Mouse (Mus musculus) hindbrain, embryonic 15.5 days (tissue): ENCODE measurements at regions not wholly inside any gene's neighbourhood (a gene's known extent, or its start where the extent isn't known, plus 50 kb on each side); places are given as distances from the start of the nearest gene placed in this dataset.

Source experiments
- ATAC-seq: fragments of 200-750 bp; cut with Nextera tagmentation; 2 replicates; pipeline ENCODE4 v1.8.0; 2017; ENCODE audit warnings: low read depth, moderate number of reproducible peaks, moderate TSS enrichment; ENCODE audit not compliant: low FRiP score
- H3K27ac ChIP-seq: fragments of 300-500 bp; sonication (generic); replicated peaks from 2 replicates; pipeline ENCODE4 v1.5.1; 2015; ENCODE audit warnings: mild to moderate bottlenecking, inconsistent platforms
- H3K27me3 ChIP-seq: fragments of 300-500 bp; sonication (generic); 2 replicates; pipeline ENCODE4 v1.6.1; 2015; ENCODE audit warnings: control low read depth, inconsistent platforms
- H3K36me3 ChIP-seq: fragments of 300-500 bp; sonication (generic); 2 replicates; pipeline ENCODE4 v1.6.1; 2015; ENCODE audit warnings: control low read depth, inconsistent platforms
- H3K4me1 ChIP-seq: fragments of 300-500 bp; sonication (generic); replicated peaks from 2 replicates; pipeline ENCODE4 v1.6.1; 2015; ENCODE audit warnings: control low read depth, inconsistent platforms
- H3K4me2 ChIP-seq: fragments of 300-500 bp; sonication (generic); 2 replicates; pipeline ENCODE4 v1.6.1; 2015; ENCODE audit warnings: moderate library complexity, mild to moderate bottlenecking, inconsistent platforms
- H3K4me3 ChIP-seq: fragments of 300-500 bp; sonication (generic); 2 replicates; pipeline ENCODE4 v1.5.1; 2015; ENCODE audit warnings: mild to moderate bottlenecking, inconsistent platforms
- H3K9ac ChIP-seq: fragments of 300-500 bp; sonication (generic); 2 replicates; pipeline ENCODE4 v1.6.1; 2015; ENCODE audit warnings: inconsistent platforms
- H3K9me3 ChIP-seq: fragments of 300-500 bp; sonication (generic); 2 replicates; pipeline ENCODE4 v1.6.1; 2016; ENCODE audit warnings: control low read depth, inconsistent platforms
- WGBS: fragments of 180-500 bp; shearing (Covaris S2); methylation state at CpG from one replicate; pipeline ENCODE4 v1.1.7; 2015; 5-methylcytosine and 5-hydroxymethylcytosine counted together

DNA sequence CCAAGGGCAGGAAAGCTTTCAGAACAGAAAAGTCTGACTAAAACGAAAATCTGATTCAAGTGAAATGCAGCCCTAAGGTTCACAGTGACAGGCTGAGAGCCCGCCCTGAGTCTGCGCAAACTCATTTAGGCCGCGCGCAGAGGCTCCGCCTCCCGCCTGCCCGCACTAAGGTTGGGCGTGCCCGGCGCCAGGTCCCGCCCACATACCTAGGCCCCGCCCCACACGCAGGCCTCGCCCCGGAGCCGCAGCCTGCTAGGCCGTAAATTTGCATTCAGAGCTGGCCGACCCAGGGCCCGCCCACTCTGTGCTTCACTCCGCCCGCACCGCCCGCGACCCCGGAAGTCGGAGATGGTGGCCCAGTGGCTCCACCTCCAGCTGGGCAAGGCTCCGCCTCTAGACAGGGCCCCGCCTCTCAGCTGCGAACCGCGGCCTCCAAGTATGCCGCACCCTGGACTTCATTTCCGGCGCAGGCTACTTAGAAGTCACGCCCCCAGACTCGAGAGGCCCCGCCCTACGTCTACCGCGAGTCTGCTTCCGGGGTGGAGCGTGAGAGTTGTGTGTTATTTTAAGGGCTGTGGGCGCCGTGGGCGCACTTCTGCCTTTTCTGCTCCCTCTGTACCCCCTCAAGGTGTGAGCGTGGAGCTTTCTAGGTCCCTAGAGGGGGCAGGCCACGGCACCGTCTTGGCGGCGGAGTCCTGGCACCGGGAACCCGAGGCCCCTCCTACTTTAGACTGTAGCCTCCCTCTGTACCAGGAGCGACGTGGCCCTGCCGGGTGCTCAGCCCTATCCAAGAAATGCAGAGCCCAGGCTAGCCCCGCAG, 52.3 kb upstream of the Wnt7b start:
- H3K9me3 ChIP-seq = no peaks in the 10 kb centered on the region
- peak overlapping the region; percentile 72 for H3K4me2 ChIP-seq
- peak overlapping the region; percentile 78 for H3K27ac ChIP-seq
- peak overlapping the region; percentile 47 for H3K4me3 ChIP-seq
- peaks cover 12% of the 10 kb centered on the region for H3K4me1 ChIP-seq
- H3K27me3 ChIP-seq = no peaks in the 10 kb centered on the region
- ATAC-seq = peak; percentile 98
- H3K36me3 ChIP-seq = no peaks in the 10 kb centered on the region
- 0% methylated on average over 58 of the region's 58 CpGs for WGBS
- peak overlapping the region; percentile 52 for H3K9ac ChIP-seq

DNA sequence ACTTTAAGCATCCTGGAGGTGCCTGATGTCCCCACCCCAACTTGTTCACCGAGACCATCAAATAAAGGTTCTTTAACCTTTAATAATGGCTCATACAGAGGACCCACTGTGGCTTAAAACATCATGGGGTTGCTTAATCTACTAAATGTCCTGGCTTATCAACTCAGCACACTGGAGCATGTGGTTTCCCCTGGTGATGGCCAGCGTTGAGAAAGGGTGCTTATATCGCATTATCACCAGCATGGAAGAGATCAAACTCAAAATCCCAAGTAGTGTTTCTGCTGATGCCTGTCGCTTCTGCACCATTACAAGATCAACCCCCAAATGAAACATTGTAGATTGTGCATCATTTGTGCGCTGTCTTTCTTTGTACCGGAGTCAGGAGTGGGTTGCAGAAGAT, 53.2 kb upstream of the Wnt7b start:
- Histone ChIP-seq H3K27me3 (peaks cover under 1% of the 10 kb centered on the region; the same call in 1 of the 2 replicates), H3K9ac (no peak overlapping the region), H3K27ac (0 out of 2 replicates have a peak overlapping the region, but pooled peaks have one; percentile 78), H3K4me1 (peaks cover 12% of the 10 kb centered on the region), H3K4me2 (peak overlapping the region; percentile 72), H3K36me3 (no peaks in the 10 kb centered on the region), H3K9me3 (no peaks in the 10 kb centered on the region), H3K4me3 (peak overlapping the region; percentile 47)
- ATAC-seq = no peak
- 94% methylated on average over 6 of the region's 6 CpGs for WGBS

DNA sequence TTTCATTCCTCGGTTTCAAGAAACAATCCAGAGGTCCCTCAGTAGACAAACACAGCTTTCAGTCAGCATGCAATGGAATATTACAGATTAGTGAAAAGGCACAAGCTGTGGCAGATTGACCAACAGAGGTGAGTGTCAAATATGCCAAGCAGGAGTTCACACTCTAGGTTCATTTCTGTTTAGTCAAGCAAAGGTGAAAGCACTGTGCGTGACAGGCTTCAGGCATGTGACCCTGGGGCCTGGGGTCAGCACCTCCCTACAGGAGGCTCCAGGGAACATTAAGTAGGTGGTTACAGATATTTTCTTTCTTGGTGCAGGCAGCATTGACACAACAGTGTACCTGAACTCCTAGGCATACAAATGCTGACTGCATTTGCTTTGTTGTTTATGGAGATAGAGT, 57.3 kb upstream of the Wnt7b start:
- no peak for ATAC-seq
- Histone ChIP-seq H3K4me1 (peaks cover 6% of the 10 kb centered on the region; the same call in 1 of the 2 replicates), H3K4me3 (no peak overlapping the region), H3K27me3 (peaks cover 14% of the 10 kb centered on the region), H3K9ac (no peak overlapping the region), H3K4me2 (no peak overlapping the region), H3K36me3 (no peaks in the 10 kb centered on the region), H3K27ac (no peak overlapping the region), H3K9me3 (no peaks in the 10 kb centered on the region)
- WGBS = 89% methylated on average over 2 of the region's 2 CpGs

DNA sequence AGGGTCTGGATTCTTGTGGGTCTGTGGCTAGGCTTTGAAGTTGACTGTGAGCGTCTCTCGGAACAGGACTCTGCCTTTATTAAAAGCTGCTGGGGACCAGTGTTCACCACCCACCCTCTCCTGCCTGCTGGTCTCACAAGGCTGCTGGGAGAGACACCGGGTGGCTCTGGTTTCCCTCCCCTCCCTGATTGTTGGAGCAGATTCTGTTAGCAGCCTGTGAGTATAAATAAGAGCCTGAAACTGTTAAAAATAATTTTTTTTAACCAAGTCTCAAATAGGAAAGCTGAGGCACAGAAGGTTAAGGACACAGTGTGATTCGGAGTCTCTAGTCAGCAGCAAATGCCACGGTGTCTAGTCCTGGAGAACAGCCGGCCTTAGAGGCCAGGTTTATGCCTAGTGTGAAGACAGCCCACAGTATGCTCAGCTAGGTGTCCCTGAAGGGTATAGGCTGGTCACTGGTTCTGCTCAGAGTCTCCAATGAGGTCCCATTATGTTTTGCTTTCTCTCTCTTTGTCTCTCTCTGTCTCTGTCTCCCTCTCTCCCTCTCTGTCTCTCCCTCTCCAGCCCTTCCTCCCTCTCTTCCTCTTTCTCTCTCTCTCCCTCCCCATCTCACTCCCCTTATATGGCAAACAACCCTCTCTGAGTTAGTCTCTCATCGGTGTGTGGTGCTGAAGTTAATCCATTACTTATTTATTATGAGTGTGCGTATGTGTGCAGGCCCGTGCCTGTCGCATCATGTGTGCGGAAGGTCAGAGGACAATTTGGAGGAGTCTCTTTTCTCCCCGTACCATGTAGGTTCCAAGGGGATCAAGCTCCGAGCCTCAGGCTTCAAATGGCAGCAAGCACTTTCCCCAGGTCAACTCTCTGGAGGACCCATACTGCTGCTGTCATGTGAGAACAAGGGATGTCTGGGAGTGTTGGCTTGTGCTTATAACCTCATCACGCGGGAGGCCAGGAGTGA, 59.1 kb upstream of the Wnt7b start:
- ATAC-seq = no peak
- no peak overlapping the region for H3K4me2 ChIP-seq
- 74% methylated on average over 15 of the region's 15 CpGs for WGBS
- no peak overlapping the region for H3K4me3 ChIP-seq
- H3K9ac ChIP-seq = no peak overlapping the region
- H3K27me3 ChIP-seq = peaks cover 20% of the 10 kb centered on the region
- no peaks in the 10 kb centered on the region for H3K9me3 ChIP-seq
- H3K36me3 ChIP-seq = no peaks in the 10 kb centered on the region
- peaks cover 12% of the 10 kb centered on the region for H3K4me1 ChIP-seq
- H3K27ac ChIP-seq = no peak overlapping the region

DNA sequence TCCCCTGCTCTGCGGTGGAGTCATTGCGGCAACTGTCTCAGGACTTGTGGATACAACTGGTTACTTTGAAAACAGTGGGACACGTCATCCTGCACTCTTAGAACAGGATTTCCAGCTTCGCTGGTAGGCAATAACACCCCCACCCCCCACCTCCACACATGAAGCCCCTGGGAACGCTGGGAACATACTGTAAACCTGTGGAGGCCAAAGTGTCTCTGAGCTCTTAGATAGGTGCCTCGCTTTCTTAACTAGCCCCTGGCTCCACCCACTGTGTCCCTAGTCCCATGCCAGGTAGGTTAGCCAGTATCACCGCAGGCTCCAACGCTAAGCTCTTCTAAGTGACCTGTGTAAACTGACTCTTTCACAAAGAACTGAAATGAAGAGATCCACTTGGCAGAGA, 63.1 kb upstream of the Wnt7b start:
- WGBS = 49% methylated on average over 8 of the region's 8 CpGs
- no peaks in the 10 kb centered on the region for H3K36me3 ChIP-seq
- peak overlapping the region; percentile 27; the same call in 1 of the 2 replicates for H3K9ac ChIP-seq
- peak overlapping the region; percentile 36; the same call in 1 of the 2 replicates for H3K4me3 ChIP-seq
- peaks cover 23% of the 10 kb centered on the region for H3K27me3 ChIP-seq
- H3K4me1 ChIP-seq = peaks cover 21% of the 10 kb centered on the region
- H3K9me3 ChIP-seq = no peaks in the 10 kb centered on the region
- H3K27ac ChIP-seq = peak overlapping the region; percentile 78
- peak overlapping the region; percentile 61 for H3K4me2 ChIP-seq
- ATAC-seq = no peak

DNA sequence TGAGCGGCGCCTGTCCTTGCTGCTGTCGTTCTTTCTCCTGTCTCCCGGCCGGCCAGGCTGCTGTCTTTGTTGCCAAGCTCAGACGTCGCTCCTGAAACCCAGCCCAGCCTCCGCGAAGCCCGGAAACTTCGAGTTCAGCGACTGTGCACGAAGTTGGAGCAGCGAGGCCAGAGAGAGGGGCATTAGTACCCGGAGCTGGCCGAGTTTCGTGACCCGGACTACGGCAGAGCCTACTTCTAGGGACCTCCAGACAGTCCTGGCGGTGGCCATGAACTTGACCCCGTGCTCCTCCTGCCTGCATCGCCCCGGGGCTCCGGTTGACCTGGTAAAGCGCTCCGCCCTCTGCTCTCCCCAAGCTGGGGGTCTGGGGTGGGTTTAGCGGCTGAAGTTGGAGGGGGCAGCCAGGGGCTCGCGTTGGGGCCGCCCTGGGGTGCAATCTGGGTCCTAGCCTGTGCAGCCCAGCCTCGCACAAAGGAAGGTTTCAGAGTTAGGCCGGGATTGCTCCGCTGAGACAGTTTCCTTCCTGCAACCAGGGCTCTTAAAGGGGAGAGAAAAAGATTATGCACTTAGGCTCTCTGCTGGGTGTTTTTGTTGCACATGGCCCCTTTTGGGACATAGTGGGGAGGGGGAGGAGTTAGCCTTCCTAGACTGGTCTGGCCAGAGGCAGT, 63.8 kb upstream of the Wnt7b start:
- Histone ChIP-seq H3K27ac (peak overlapping the region; percentile 78), H3K4me3 (peak overlapping the region; percentile 36), H3K27me3 (peaks cover 18% of the 10 kb centered on the region), H3K4me2 (peak overlapping the region; percentile 61), H3K9ac (peak overlapping the region; percentile 27), H3K36me3 (no peaks in the 10 kb centered on the region), H3K9me3 (no peaks in the 10 kb centered on the region), H3K4me1 (peaks cover 21% of the 10 kb centered on the region)
- 3% methylated on average over 33 of the region's 33 CpGs for WGBS
- peak; percentile 49; the same call in 1 of the 2 replicates for ATAC-seq

DNA sequence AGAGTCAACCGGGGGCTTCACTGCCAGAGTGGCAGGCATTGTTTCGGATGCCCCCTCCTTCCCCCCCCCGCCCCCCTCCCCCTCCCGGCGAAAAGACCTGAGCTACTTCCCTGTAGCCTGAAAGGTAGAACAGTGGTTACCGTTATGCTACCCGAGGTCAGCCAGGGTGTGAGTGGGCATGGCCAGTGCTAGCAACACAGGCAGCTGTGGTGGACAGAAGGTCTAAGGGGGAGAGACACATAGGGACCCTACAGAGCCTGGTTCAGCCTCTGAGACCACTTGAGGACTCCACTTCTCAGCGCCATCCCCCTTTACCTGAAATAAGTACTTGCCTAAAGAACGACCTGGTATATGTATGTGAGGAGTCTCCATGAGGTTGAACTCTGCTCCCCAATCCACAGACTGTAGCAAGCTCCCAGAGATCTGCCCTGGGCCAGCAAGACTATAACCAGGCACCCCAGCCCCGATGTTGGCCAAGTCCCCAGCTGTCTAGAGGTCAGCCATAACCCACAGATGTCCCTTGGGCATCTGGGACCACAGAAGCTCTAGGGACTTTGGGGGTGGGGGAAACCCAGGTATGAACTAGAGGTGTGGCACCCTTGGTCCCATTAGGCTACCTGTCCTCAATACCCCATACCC, 64.5 kb upstream of the Wnt7b start:
- peak overlapping the region; percentile 78 for H3K27ac ChIP-seq
- 33% methylated on average over 9 of the region's 10 CpGs for WGBS
- ATAC-seq = peak; percentile 32; the same call in 1 of the 2 replicates

DNA sequence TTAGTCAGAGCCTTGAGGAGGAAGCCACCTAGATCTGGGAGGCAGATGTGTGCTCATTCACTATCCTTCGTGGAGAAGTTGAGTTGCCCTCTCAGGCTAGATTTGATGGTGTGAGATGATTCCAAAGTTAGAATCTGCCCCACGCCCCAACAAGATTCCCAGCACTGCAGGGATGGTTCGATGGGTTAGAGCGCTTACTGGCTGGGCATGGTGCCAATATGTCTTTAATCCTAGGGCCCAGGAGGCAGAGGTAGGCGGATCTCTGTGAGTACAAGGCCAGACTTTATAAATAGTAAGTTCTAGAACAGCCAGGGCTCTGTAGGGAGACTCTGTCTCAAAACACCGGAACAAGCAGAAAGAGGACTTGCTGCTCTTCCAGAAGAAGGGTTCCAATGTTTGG, 65.3 kb upstream of the Wnt7b start:
- ATAC-seq = no peak
- H3K27ac ChIP-seq = no peak overlapping the region

More for the DNA sequence above, 64.5 kb upstream of the Wnt7b start:
- peak overlapping the region; percentile 61 for H3K4me2 ChIP-seq
- H3K36me3 ChIP-seq = no peaks in the 10 kb centered on the region
- peaks cover 26% of the 10 kb centered on the region for H3K4me1 ChIP-seq
- peak overlapping the region; percentile 36 for H3K4me3 ChIP-seq
- H3K9ac ChIP-seq = peak overlapping the region; percentile 27
- no peaks in the 10 kb centered on the region for H3K9me3 ChIP-seq
- H3K27me3 ChIP-seq = peaks cover 18% of the 10 kb centered on the region

DNA sequence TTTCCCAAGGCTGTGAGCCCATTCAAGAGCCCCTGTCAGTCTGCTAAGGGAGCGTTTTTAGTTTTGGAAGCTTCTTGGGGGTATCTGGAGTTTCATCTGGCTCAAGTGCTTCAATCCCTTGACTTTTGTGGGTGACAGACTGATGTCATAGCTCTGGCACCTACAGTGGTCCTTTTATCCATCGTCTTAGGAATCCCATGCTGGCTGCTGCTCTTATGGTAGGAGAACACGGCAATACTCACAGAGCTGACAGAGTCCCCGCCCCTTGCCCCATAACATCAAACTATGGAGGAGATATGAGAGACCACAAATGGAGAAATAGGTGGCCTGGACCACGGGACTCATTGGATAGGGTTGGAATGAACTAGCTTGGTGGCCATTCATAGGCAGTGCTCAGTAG, 68.0 kb upstream of the Wnt7b start:
- Histone ChIP-seq H3K4me2 (no peak overlapping the region), H3K4me3 (no peak overlapping the region), H3K27me3 (peaks cover 6% of the 10 kb centered on the region; the same call in 1 of the 2 replicates), H3K9ac (no peak overlapping the region), H3K9me3 (no peaks in the 10 kb centered on the region), H3K4me1 (peaks cover 58% of the 10 kb centered on the region), H3K36me3 (no peaks in the 10 kb centered on the region), H3K27ac (no peak overlapping the region)
- 84% methylated on average over 5 of the region's 5 CpGs for WGBS
- ATAC-seq = no peak

More for the DNA sequence above, 65.3 kb upstream of the Wnt7b start:
- Histone ChIP-seq H3K36me3 (no peaks in the 10 kb centered on the region), H3K27me3 (peaks cover 18% of the 10 kb centered on the region), H3K9ac (no peak overlapping the region), H3K9me3 (no peaks in the 10 kb centered on the region), H3K4me2 (no peak overlapping the region), H3K4me3 (no peak overlapping the region), H3K4me1 (peaks cover 34% of the 10 kb centered on the region)
- WGBS = 62% methylated on average over 6 of the region's 6 CpGs

DNA sequence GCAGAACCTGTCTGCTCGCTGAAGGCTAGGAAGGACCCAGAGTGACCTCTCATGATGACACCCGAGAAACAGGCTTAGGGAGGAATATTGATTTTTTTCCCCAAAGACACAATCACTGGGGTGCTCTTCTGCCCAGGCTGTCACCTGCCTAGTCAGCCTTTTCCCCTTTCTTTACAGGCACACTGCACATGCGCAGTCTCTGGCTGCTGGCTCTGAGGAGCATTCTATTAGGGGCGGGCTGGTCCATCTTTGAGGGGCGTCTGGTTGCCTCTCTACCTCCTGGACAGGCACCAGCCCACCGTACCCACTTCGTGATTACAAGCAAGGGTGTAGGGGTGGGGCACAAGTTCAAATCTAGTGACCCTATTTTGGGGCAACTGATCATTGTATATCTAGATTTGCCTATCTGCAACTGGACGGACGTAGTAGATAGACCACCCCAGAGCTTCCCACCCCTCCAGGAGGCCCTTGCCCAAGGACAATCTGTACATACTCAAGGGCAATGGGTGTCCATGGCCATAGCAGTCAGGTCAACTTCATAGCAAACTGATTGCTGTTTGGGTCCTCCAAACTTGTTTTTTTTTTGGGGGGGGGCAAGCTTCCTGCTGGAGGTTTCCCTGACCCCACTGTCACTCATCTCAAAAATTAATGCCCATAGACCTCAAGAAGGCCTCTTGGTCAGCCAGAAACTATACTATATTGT, 69.6 kb upstream of the Wnt7b start:
- Histone ChIP-seq H3K9me3 (no peaks in the 10 kb centered on the region), H3K27me3 (peaks cover 4% of the 10 kb centered on the region; the same call in 1 of the 2 replicates), H3K4me1 (peaks cover 58% of the 10 kb centered on the region), H3K36me3 (no peaks in the 10 kb centered on the region), H3K27ac (peak overlapping the region; percentile 99), H3K9ac (no peak overlapping the region), H3K4me3 (no peak overlapping the region), H3K4me2 (0 out of 2 replicates have a peak overlapping the region, but pooled peaks have one; percentile 69)
- 67% methylated on average over 9 of the region's 9 CpGs for WGBS
- no peak for ATAC-seq
